Mouse (Mus musculus) myocyte (in vitro differentiated cells): ENCODE data around the gene Cxcr4.

Experiments
- CEBPB ChIP-seq: IDR thresholded peaks from 2 replicates; pipeline ENCODE4 v1.6.1; 2011; ENCODE audit warnings: mild to moderate bottlenecking, moderate library complexity; ENCODE audit not compliant: poor library complexity, insufficient read depth, severe bottlenecking
- E2F4 ChIP-seq: IDR thresholded peaks from one replicate; pipeline ENCODE4 v1.6.1; 2011; ENCODE audit warnings: mild to moderate bottlenecking, control low read depth, moderate library complexity; ENCODE audit not compliant: insufficient read depth
- MAX ChIP-seq: IDR thresholded peaks from one replicate; pipeline ENCODE4 v1.6.1; 2011; ENCODE audit warnings: low read depth, mild to moderate bottlenecking, control low read depth
- MYOD1 ChIP-seq, 3 experiments: IDR thresholded peaks; one replicate each; pipeline ENCODE4 v1.6.1; 2011; ENCODE audit warnings: control low read depth in 2 of 3, low read depth in 2 of 3, mild to moderate bottlenecking in 2 of 3, moderate library complexity in 1 of 3; ENCODE audit not compliant: insufficient read length in 2 of 3, control insufficient read depth in 1 of 3
- MYOG ChIP-seq, 3 experiments: IDR thresholded peaks; one replicate each; pipeline ENCODE4 v1.6.1; 2011; ENCODE audit warnings: control low read depth in 2 of 3, low read depth in 2 of 3, mild to moderate bottlenecking in 2 of 3; ENCODE audit not compliant: insufficient read length in 2 of 3, control insufficient read depth in 1 of 3, insufficient read depth in 1 of 3
- POLR2A ChIP-seq: IDR thresholded peaks from one replicate; pipeline ENCODE4 v1.6.1; 2011; ENCODE audit warnings: low read depth, mild to moderate bottlenecking, control low read depth, moderate library complexity; ENCODE audit not compliant: insufficient read length
- POLR2AphosphoS2 ChIP-seq: IDR thresholded peaks from one replicate; pipeline ENCODE4 v1.6.1; 2011; ENCODE audit warnings: low read depth, control low read depth; ENCODE audit not compliant: insufficient read length
- REST ChIP-seq: IDR thresholded peaks from one replicate; pipeline ENCODE4 v1.6.1; 2011; ENCODE audit warnings: mild to moderate bottlenecking, control low read depth, moderate library complexity; ENCODE audit not compliant: insufficient read depth, insufficient read length
- SRF ChIP-seq: IDR thresholded peaks from one replicate; pipeline ENCODE4 v1.6.1; 2011; ENCODE audit warnings: low read depth; ENCODE audit not compliant: control insufficient read depth, insufficient read length
- TCF12 ChIP-seq: IDR thresholded peaks from one replicate; pipeline ENCODE4 v1.6.1; 2011; ENCODE audit warnings: mild to moderate bottlenecking, control low read depth; ENCODE audit not compliant: poor library complexity, insufficient read depth, severe bottlenecking
- TCF3 ChIP-seq: IDR thresholded peaks from one replicate; pipeline ENCODE4 v1.6.1; 2011; ENCODE audit warnings: low read depth, control low read depth; ENCODE audit not compliant: insufficient read length
- USF1 ChIP-seq: IDR thresholded peaks from one replicate; pipeline ENCODE4 v1.6.1; 2011; ENCODE audit warnings: low read depth, mild to moderate bottlenecking, control low read depth, moderate library complexity

GRCm38 (mm10) chr1:128616586-128616985, 24.5 kb upstream of the Cxcr4 start:
- TF ChIP-seq USF1, result no peak
- TF ChIP-seq POLR2A, result no peak
- TF ChIP-seq REST, result no peak
- TF ChIP-seq TCF3, result no peak
- no peak for TF ChIP-seq MAX
- no peak for TF ChIP-seq E2F4
- TF ChIP-seq TCF12, result no peak
- TF ChIP-seq CEBPB, result no peak
- no peak for TF ChIP-seq MYOG (IDR thresholded peaks at IDR 0.05; ENCODE audit: control insufficient read depth in 1 of 3, insufficient read depth in 1 of 3, insufficient read length in 2 of 3, low read depth in 2 of 3)
- no peak for TF ChIP-seq MYOD1 (IDR thresholded peaks at IDR 0.05; ENCODE audit: control insufficient read depth in 1 of 3, insufficient read length in 2 of 3, low read depth in 2 of 3)
- no peak for TF ChIP-seq POLR2AphosphoS2
- no peak for TF ChIP-seq SRF
